Mouse (Mus musculus): ENCODE measurements around the gene Dnajc8.

Gene Dnajc8

DNA sequence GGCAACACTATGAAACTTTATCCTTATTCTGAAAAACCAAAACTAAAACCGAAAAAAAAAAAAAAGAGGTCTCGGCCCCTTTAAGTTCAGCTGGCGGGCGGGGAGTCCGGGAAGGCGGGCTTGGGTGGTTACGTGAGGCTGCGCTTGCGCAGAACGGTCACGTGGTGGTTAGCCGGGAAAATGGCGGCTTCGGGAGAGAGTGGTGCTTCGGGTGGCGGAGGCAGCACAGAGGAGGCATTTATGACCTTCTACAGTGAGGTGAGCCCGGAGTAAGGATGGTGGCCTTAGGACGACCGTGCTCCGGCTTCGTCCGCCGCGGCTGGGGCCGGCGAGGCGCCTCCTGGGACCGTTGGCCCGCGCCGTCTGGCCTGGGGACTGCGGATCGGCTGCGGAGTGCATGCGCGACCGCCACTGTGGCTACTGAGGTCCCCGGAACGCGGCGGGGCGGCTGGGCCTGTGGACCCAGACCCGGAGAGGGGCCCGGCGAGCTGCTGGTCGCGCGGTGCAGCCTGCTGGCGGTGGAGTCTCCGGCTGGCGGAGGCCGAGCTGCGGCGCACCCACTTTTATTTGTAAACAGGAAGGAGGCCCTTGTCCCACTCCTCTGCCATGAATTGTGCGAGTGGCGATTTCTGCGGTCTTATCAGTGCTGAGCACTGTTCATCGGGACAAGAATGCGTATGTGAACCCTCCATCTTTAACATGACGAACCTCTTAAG, at the start of gene Dnajc8:
Dnajc8 (plus strand) TSS at position 145 of the 716 bp plus-strand sequence.
- DNase-seq: peak; percentile 96 to 97

DNA sequence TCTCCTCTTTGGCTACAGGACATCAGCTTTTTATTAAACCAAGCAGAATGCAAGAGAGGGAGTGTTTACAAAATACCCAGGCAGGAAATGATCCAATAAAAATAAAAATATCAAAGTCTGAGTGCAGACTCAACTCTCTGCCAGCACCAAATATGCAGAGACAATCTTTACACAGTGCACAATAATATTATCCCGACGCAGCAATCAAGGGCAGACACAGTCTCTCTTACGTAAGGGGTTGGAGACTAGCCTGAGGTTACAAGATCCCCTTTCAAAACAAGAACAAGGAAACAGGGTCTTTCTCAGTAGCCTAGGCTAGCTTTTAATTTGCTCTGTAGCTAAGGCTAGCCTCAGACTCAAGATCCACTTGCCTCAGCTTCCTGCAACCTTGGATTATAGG, 46.8 kb upstream of the Dnajc8 start:
- no peak for DNase-seq

DNA sequence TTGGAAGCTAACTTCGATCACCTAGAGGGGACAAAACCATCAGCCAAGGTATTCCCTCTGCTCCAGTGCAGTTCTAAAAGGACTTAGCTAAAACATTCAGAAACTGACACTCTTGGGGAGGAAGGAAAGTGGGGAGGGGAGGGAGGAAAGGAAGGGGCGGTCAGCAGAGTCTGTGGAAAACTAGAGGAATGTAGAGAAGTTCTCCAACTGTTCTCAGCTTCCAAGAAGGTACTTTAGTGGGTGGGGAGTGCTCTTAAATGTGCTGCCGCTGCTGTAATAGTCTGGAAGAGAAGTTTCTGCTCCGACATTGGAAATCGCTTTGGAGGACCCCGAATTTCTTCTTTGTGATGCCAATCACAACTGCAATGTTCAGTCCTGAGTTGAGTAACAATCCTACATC, 46.4 kb upstream of the Dnajc8 start:
- DNase-seq: no peak

- no peak for DNase-seq
These were observed 44.9 kb upstream of the Dnajc8 start for GRCm38 (mm10) chr4:132490273-132491010.

DNA sequence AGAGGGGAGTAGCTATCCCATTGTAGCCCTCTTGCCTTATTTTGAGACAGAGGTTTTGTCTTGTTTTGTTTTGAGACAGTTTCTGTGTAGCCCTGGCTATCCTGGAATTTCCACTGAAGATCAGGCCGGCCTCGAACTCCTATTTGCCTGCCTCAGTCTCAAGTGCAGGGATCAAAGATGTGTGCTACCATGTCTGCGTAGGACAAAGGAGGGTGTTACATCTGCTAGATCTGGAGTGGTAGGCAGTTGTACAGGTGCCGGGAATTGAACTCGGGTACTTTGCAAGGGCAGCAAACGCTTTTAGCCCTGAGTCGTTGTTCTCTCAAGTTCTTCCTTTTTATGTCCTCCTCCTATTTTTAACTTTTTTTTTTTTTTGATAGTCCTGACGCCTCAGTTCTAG, 44.3 kb upstream of the Dnajc8 start:
- no peak for DNase-seq

GRCm38 (mm10) chr4:132491748-132492147, 43.6 kb upstream of the Dnajc8 start:
- peak; percentile 54 to 65 for DNase-seq

GRCm38 (mm10) chr4:132492178-132493060, 42.9 kb upstream of the Dnajc8 start:
- DNase-seq: peak; percentile 23 to 71

- peak; percentile 56 to 61 for DNase-seq
These were observed 41.0 kb upstream of the Dnajc8 start for GRCm38 (mm10) chr4:132494271-132494918.

- no peak for DNase-seq
These were observed 33.7 kb upstream of the Dnajc8 start for GRCm38 (mm10) chr4:132501639-132502038.

- DNase-seq: no peak
These were observed 32.0 kb upstream of the Dnajc8 start for GRCm38 (mm10) chr4:132503344-132503743.

DNA sequence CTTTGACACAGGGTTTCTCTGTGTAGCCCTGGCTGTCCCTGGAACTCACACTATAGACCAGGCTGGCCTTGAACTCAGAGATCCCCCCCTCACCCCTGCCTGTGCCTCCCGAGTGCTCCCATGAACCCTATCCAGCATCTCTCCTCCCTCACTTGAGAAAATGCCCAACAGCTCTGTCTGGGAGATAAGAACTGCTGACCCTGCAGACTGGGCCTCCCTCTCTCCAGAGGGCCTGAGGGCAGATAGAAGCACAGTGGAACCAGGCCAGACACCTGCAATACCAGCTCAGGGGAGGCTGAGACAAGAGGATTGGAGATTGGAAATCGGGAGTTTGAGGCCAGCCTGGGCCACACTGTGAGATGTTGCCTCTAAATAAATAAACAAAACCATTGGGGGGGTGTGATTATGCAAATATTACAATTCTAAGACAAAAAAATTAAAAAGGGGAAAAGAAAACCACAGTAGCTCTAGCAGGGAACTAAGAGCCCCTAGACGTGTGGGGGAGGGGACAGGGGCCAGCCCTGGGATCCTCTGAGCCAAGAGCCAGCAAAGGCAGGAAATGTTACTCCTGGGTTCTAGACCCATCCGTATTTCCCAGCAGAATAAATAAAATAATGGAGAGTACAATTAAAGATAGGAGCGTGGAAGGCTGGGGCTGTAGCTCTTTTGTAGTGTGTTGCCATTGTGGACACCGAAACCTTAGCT, 30.2 kb upstream of the Dnajc8 start:
- no peak for DNase-seq

GRCm38 (mm10) chr4:132505800-132506199, 29.6 kb upstream of the Dnajc8 start:
- no peak for DNase-seq

GRCm38 (mm10) chr4:132506250-132506649, 29.1 kb upstream of the Dnajc8 start:
- DNase-seq: no peak

- peak in 1 of 2 experiments; percentile 75 for DNase-seq
These were observed 28.1 kb upstream of the Dnajc8 start for GRCm38 (mm10) chr4:132507210-132507609.

- DNase-seq: peak; percentile 87 to 92
These were observed 25.6 kb upstream of the Dnajc8 start for GRCm38 (mm10) chr4:132509621-132510296.

DNA sequence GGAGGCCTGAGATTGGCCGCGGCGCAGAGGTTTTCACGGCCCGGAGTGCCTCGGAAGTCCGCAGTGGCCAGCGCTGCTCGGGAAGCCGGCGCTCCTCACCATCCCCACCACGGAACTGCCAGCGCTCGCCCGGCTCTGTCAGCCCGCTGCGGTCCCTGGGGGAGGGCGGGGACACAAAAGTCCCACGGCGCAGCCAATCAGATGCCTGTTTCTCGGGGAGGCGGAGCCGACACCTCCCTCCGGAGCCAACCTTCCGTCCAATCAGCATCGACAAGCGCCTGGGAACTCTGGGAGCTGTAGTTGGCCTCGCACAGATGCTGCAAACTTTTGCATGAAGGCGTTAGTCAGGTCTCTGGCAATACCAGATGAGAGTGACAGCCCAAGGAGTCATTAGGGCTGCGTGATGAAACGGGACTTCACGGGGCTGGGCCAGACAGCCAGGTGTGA, 25.0 kb upstream of the Dnajc8 start, which contains the start of gene Sesn2:
Sesn2 (minus strand) TSS at position 150 of the 447 bp plus-strand sequence.
- DNase-seq: peak; percentile 98 to 99

DNA sequence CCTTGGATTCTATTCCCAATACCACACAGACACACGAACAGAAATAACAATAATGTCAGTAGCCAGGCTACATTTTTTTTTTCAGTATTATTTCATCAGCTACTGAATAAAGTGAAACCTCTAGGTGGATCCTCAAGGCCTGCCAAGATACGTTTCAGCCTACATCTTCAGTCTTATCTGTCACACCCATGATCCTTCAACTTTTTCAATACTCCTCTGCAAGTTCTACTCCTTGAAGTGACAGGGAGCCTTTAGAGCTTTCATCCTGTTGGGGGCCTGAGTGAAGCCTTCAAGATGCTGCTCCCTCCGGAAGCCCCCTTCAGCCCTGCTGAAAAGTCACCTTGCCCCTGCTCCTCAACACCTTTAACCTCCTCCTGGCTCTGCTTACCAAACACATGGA, 23.3 kb upstream of the Dnajc8 start:
- no peak for DNase-seq

DNA sequence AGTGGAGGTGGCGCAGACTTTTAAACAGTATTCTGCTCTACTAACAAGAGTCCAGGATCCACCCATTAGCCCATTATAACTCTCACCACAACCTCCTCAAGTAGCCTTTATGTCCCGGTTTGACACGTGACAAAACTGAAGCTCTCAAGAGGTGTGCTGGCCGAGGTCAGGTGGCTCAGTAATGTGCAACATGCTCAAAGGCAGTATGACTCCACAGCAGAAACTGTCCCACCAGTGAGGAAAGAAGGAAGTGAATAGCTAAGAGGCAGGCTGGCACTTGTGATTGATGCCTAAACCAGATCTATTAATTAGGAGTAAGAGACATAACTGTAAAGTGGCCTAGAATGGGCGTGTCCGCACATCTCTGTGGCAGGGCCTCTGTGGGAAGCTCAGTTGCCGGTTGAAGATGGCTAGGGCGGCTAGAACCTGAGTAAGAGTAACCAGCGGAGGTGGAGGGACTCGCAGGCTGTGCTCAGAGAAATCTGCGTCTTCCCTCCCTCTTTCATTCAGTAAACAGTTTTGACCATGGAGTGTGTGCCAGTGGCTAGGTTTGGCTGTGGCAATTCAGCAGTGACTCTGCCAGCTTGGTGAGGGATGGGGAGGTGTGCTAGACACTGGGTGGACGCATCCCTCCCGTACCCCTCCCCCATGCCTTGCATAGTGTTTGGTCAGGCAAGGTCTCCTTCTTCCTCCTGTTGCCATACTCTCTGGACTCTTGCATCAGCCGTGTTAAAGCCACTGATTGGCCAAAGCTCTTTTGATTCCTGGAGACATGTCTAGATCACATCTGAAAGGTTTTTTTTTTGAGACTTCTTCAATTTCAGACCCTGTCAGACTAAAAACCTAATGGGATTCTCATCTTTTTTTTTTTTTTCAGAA, 21.7 kb upstream of the Dnajc8 start:
- DNase-seq: peak in 1 of 2 experiments; percentile 44

GRCm38 (mm10) chr4:132514555-132515135, 20.7 kb upstream of the Dnajc8 start:
- peak; percentile 84 to 91 for DNase-seq

Measured in lung, postnatal 4 days (tissue).